Mouse (Mus musculus) neural tube, embryonic 11.5 days (tissue): ENCODE measurements at regions not wholly inside any gene's neighbourhood (a gene's known extent, or its start where the extent isn't known, plus 50 kb on each side); places are given as distances from the start of the nearest gene placed in this dataset.

ENCODE experiments used
- ATAC-seq: fragments of 200-750 bp; cut with Nextera tagmentation; 2 replicates; pipeline ENCODE4 v1.8.0; 2017; ENCODE audit warnings: moderate number of reproducible peaks, mild to moderate bottlenecking, moderate TSS enrichment, moderate library complexity; ENCODE audit not compliant: insufficient read depth, low FRiP score, low TSS enrichment
- DNase-seq: peaks from one replicate; pipeline ENCODE4 v3.0.0-alpha.2; 2015; ENCODE audit warnings: low spot score
- H3K27ac ChIP-seq: fragments of 300-500 bp; sonication (generic); 2 replicates; pipeline ENCODE4 v1.5.1; 2014; ENCODE audit warnings: low read depth, mild to moderate bottlenecking, low read length
- H3K27me3 ChIP-seq: fragments of 300-500 bp; sonication (generic); 2 replicates; pipeline ENCODE4 v1.6.1; 2014; ENCODE audit warnings: mild to moderate bottlenecking, low read length, mixed read lengths; ENCODE audit not compliant: control insufficient read depth, insufficient read depth
- H3K36me3 ChIP-seq: fragments of 300-500 bp; sonication (generic); 2 replicates; pipeline ENCODE4 v1.6.1; 2014; ENCODE audit warnings: mild to moderate bottlenecking, low read length, moderate library complexity, mixed read lengths; ENCODE audit not compliant: control insufficient read depth, insufficient read depth
- H3K4me1 ChIP-seq: fragments of 300-500 bp; sonication (generic); 2 replicates; pipeline ENCODE4 v1.6.1; 2014; ENCODE audit warnings: low read length, mixed read lengths; ENCODE audit not compliant: control insufficient read depth, insufficient read depth
- H3K4me2 ChIP-seq: fragments of 300-500 bp; sonication (generic); 2 replicates; pipeline ENCODE4 v1.6.1; 2014; ENCODE audit warnings: low read depth, mild to moderate bottlenecking, moderate library complexity
- H3K4me3 ChIP-seq: fragments of 300-500 bp; sonication (generic); 2 replicates; pipeline ENCODE4 v1.5.1; 2014; ENCODE audit warnings: low read depth, low read length
- H3K9ac ChIP-seq: fragments of 300-500 bp; sonication (generic); 2 replicates; pipeline ENCODE4 v1.6.1; 2014; ENCODE audit warnings: mild to moderate bottlenecking, low read length
- H3K9me3 ChIP-seq: fragments of 300-500 bp; sonication (generic); 2 replicates; pipeline ENCODE4 v1.6.1; 2016; ENCODE audit warnings: low read length; ENCODE audit not compliant: control insufficient read depth
- WGBS: fragments of 180-500 bp; shearing (Covaris S2); extraction: QIAGEN DNeasy Blood & Tissue Kit; methylation state at CpG from one replicate; pipeline ENCODE4 v1.1.7; 2014; 5-methylcytosine and 5-hydroxymethylcytosine counted together

GRCm38 (mm10) chr1:154113291-154114050 lies 87.5 kb upstream of the Zfp648 start:
- ATAC-seq: no peak

GRCm38 (mm10) chr1:154116188-154116710 lies 84.7 kb upstream of the Zfp648 start:
- no peak overlapping the region for H3K4me2 ChIP-seq
- ATAC-seq: no peak
- H3K9ac ChIP-seq: no peak overlapping the region
- H3K4me1 ChIP-seq: no peaks in the 10 kb centered on the region
- DNase-seq: no peak
- H3K4me3 ChIP-seq: no peak overlapping the region
- H3K27ac ChIP-seq: no peak overlapping the region
- H3K36me3 ChIP-seq: no peaks in the 10 kb centered on the region
- 88% methylated on average over 7 of the region's 7 CpGs for WGBS
- H3K9me3 ChIP-seq: no peaks in the 10 kb centered on the region
- H3K27me3 ChIP-seq: no peaks in the 10 kb centered on the region

More at GRCm38 (mm10) chr1:154113291-154114050, 87.5 kb upstream of the Zfp648 start:
- H3K9me3 ChIP-seq: no peaks in the 10 kb centered on the region
- DNase-seq: no peak
- no peaks in the 10 kb centered on the region for H3K4me1 ChIP-seq
- no peak overlapping the region for H3K27ac ChIP-seq
- H3K4me2 ChIP-seq: no peak overlapping the region
- H3K9ac ChIP-seq: no peak overlapping the region
- no peaks in the 10 kb centered on the region for H3K36me3 ChIP-seq
- WGBS: 81% methylated on average over 12 of the region's 12 CpGs
- no peak overlapping the region for H3K4me3 ChIP-seq
- H3K27me3 ChIP-seq: no peaks in the 10 kb centered on the region

GRCm38 (mm10) chr1:154117346-154117687 lies 83.7 kb upstream of the Zfp648 start:
- Histone ChIP-seq H3K9ac (no peak overlapping the region), H3K4me3 (no peak overlapping the region), H3K27ac (no peak overlapping the region), H3K9me3 (no peaks in the 10 kb centered on the region), H3K4me2 (no peak overlapping the region), H3K27me3 (no peaks in the 10 kb centered on the region), H3K36me3 (no peaks in the 10 kb centered on the region), H3K4me1 (no peaks in the 10 kb centered on the region)
- DNase-seq (no peak), ATAC-seq (no peak)
- 59% methylated on average over 11 of the region's 11 CpGs for WGBS

- Histone ChIP-seq H3K9ac (no peak overlapping the region), H3K27me3 (no peaks in the 10 kb centered on the region), H3K9me3 (no peaks in the 10 kb centered on the region), H3K27ac (no peak overlapping the region), H3K4me1 (no peaks in the 10 kb centered on the region), H3K36me3 (no peaks in the 10 kb centered on the region), H3K4me2 (no peak overlapping the region), H3K4me3 (no peak overlapping the region)
- WGBS: 45% methylated on average over 20 of the region's 20 CpGs
- no peak for ATAC-seq
- DNase-seq: no peak
Observed at GRCm38 (mm10) chr1:154117688-154118373, 83.2 kb upstream of the Zfp648 start.

- WGBS: 48% methylated on average over 10 of the region's 10 CpGs
- no peak overlapping the region for H3K4me2 ChIP-seq
- H3K4me3 ChIP-seq: no peak overlapping the region
- H3K27ac ChIP-seq: no peak overlapping the region
- ATAC-seq (no peak), DNase-seq (peak; percentile 60)
- no peaks in the 10 kb centered on the region for H3K27me3 ChIP-seq
- H3K4me1 ChIP-seq: no peaks in the 10 kb centered on the region
- no peaks in the 10 kb centered on the region for H3K9me3 ChIP-seq
- H3K9ac ChIP-seq: no peak overlapping the region
- H3K36me3 ChIP-seq: no peaks in the 10 kb centered on the region
Observed at GRCm38 (mm10) chr1:154118374-154119004, 82.5 kb upstream of the Zfp648 start.

GRCm38 (mm10) chr1:154119611-154120010 lies 81.4 kb upstream of the Zfp648 start:
- Histone ChIP-seq H3K27ac (no peak overlapping the region), H3K27me3 (no peaks in the 10 kb centered on the region), H3K4me3 (no peak overlapping the region), H3K4me1 (no peaks in the 10 kb centered on the region), H3K4me2 (no peak overlapping the region), H3K36me3 (no peaks in the 10 kb centered on the region), H3K9ac (no peak overlapping the region), H3K9me3 (no peaks in the 10 kb centered on the region)
- DNase-seq (no peak), ATAC-seq (no peak)
- WGBS: 92% methylated on average over 5 of the region's 5 CpGs

- ATAC-seq (no peak), DNase-seq (no peak)
- no peaks in the 10 kb centered on the region for H3K27me3 ChIP-seq
- H3K9ac ChIP-seq: no peak overlapping the region
- H3K27ac ChIP-seq: no peak overlapping the region
- no peaks in the 10 kb centered on the region for H3K36me3 ChIP-seq
- H3K4me1 ChIP-seq: no peaks in the 10 kb centered on the region
- H3K9me3 ChIP-seq: no peaks in the 10 kb centered on the region
- no peak overlapping the region for H3K4me3 ChIP-seq
- H3K4me2 ChIP-seq: no peak overlapping the region
- 71% methylated on average over 1 of the region's 1 CpGs for WGBS
Observed at GRCm38 (mm10) chr1:154120693-154121092, 80.3 kb upstream of the Zfp648 start.

GRCm38 (mm10) chr1:154124981-154125380 lies 76.0 kb upstream of the Zfp648 start:
- ATAC-seq: no peak
- no peak for DNase-seq

More at GRCm38 (mm10) chr1:154124981-154125380, 76.0 kb upstream of the Zfp648 start:
- Histone ChIP-seq H3K9ac (no peak overlapping the region), H3K36me3 (no peaks in the 10 kb centered on the region), H3K4me1 (no peaks in the 10 kb centered on the region), H3K4me3 (no peak overlapping the region), H3K9me3 (no peaks in the 10 kb centered on the region), H3K4me2 (no peak overlapping the region), H3K27me3 (no peaks in the 10 kb centered on the region), H3K27ac (no peak overlapping the region)
